Mouse (Mus musculus) megakaryocyte, embryonic 14.5 days (primary cell): ENCODE data around the gene Slc16a9. TPM values are rescaled to one million over a fixed set of nuclear protein-coding genes. Genes with fewer than 3 reads are reported as not detected.
A peak's percentile ranks its signal among the peaks of the same experiment; 100 is the strongest.
"Not testable (repeated sequence)": the region's sequence is repeated elsewhere in the genome, so short reads cannot be mapped to it uniquely, and the experiment has no call there.

Experiments
- H3K27me3 ChIP-seq: replicated peaks from 2 replicates; pipeline ENCODE3; 2012; ENCODE audit warnings: inconsistent platforms
- H3K36me3 ChIP-seq: replicated peaks from 2 replicates; pipeline ENCODE3; 2012; ENCODE audit warnings: low read length, inconsistent platforms, mixed read lengths
- H3K4me1 ChIP-seq: 2 replicates; pipeline ENCODE4 v1.6.1; 2012; ENCODE audit warnings: inconsistent platforms
- H3K4me3 ChIP-seq: replicated peaks from 2 replicates; pipeline ENCODE3; 2012; ENCODE audit warnings: moderate library complexity, mild to moderate bottlenecking, inconsistent platforms
- H3K9me3 ChIP-seq: 2 replicates; pipeline ENCODE4 v1.6.1; 2012; ENCODE audit warnings: inconsistent platforms
- FLI1 ChIP-seq: IDR thresholded peaks from 2 replicates; pipeline ENCODE4 v1.6.1; 2012; ENCODE audit warnings: low read length, inconsistent platforms, mixed read lengths
- GATA1 ChIP-seq: IDR thresholded peaks from 3 replicates; pipeline ENCODE4 v1.6.1; 2012; ENCODE audit warnings: mixed read lengths, low read length, inconsistent platforms, borderline replicate concordance
- polyA plus RNA-seq: library from polyadenylated mRNA; stranded (reverse); fragments of >175 nt; gene quantifications from 2 replicates; pipeline ENCODE4 v1.2.3, GENCODE M21; 2012; ENCODE audit warnings: low replicate concordance; ENCODE audit not compliant: insufficient read depth

The Slc16a9 gene
- polyA plus RNA-seq, 1 experiment, result not detected

DNA sequence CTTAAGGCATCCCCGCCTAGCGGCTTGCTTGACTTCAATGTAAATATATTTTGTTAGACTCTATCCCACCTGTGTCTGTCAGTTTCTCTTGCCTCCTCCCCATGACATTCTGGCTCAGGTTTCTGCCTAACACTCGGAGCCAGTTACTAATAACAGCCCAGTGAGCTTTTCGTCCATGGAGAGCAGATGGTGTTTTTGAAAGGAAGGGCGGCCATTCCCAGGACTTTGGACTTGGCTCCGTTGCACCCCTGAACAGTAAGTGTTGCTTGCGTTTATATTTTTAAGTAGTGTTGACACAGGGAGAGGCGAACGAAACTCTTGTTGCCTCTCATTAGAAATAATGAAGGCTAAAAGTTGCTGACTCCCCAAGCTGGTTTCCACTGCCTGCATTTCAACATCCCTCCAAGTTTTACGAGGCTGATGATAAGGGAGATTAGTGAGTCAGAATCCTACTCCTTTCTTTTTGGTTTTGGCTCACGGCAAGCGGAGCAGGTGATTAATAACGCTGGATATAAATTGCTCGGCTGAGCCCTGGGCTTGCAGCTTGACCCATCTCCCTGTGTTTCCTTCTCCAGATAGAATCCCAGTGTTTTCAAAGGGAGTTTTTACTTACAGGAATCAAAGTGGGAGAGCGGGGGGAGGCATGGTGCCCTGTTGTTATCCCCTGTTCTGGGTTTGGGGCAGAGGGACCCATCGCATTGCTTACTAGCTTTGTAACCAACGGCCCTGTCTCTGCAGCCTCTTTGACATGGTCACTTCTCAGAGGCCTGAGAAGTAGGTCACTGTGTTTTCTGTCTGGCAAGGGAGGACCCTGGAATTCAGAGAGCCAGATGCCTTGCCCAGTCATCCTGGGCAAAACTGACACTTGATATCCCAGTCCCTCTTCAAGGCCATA, 40.1 kb upstream of the Slc16a9 start, which contains the start of gene Mrln:
Gene Mrln (plus strand): TSS at position 160 of the 895 bp plus-strand sequence.
- Histone ChIP-seq H3K4me1 (peaks cover 48% of the 10 kb centered on the region), H3K9me3 (peaks cover 15% of the 10 kb centered on the region), H3K36me3 (peaks cover 6% of the 10 kb centered on the region), H3K27me3 (peaks cover 3% of the 10 kb centered on the region), H3K4me3 (no peak within 1 kb of the TSS)
- TF ChIP-seq GATA1, result no peak
- no peak for TF ChIP-seq FLI1

DNA sequence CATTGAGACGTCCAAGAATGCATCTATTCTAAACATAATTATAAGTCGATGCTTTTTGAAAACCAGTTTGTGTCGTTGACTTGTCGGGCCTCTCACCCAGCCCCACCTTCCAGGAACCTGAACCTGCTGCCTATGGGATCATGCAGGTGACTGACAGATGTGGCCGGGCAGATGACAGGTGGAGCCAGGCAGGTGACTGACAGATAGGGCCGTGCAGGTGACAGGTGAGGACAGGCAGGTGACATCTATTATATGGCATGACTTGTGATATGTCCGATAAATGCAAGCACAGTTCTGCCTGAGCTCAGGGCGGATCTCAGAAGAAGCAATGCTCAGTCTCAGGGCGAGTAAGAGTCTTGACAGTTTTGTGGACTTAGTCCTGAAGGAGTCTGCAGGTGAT, 33.6 kb upstream of the Slc16a9 start:
- TF ChIP-seq GATA1 (no peak), FLI1 (no peak)
- Histone ChIP-seq H3K9me3 (peaks cover 16% of the 10 kb centered on the region), H3K27me3 (peaks cover 3% of the 10 kb centered on the region), H3K4me1 (peaks cover 7% of the 10 kb centered on the region), H3K36me3 (no peaks in the 10 kb centered on the region), H3K4me3 (peak overlapping the region; percentile 28)

DNA sequence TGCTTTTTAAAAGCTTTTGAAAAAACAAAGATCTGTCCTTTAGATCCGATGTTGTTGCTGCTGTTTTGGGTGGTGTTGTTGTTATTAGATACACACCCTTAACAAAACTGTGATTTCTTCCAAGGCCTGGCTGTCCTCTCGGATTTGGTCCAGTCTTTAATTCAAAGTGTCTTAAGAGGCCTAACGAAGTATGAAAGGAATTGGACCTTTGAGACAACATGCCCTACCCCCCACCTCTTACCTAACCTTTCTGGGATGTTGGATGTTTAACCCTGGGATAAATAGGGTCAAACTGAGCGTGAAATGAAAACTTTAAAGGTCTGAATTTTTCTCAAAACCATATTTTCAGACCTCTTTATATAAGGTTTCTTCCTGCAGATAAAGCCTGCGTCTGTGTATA, 23.9 kb upstream of the Slc16a9 start:
- peaks cover 2% of the 10 kb centered on the region for H3K27me3 ChIP-seq
- H3K4me1 ChIP-seq, result no peaks in the 10 kb centered on the region
- H3K4me3 ChIP-seq, result no peak overlapping the region
- no peak for TF ChIP-seq FLI1
- TF ChIP-seq GATA1, result no peak
- peaks cover 3% of the 10 kb centered on the region for H3K9me3 ChIP-seq
- no peaks in the 10 kb centered on the region for H3K36me3 ChIP-seq

GRCm38 (mm10) chr10:70222231-70222630, 22.7 kb upstream of the Slc16a9 start:
- H3K27me3 ChIP-seq, H3K9me3 ChIP-seq, H3K4me3 ChIP-seq, H3K36me3 ChIP-seq, H3K4me1 ChIP-seq: not testable (repeated sequence)

GRCm38 (mm10) chr10:70224571-70224970, 20.3 kb upstream of the Slc16a9 start:
- Histone ChIP-seq H3K27me3 (peaks cover 2% of the 10 kb centered on the region), H3K36me3 (no peaks in the 10 kb centered on the region), H3K4me1 (no peaks in the 10 kb centered on the region), H3K4me3 (no peak overlapping the region), H3K9me3 (peaks cover 4% of the 10 kb centered on the region; the same call in 1 of the 2 replicates)
- TF ChIP-seq GATA1, result no peak
- no peak for TF ChIP-seq FLI1

DNA sequence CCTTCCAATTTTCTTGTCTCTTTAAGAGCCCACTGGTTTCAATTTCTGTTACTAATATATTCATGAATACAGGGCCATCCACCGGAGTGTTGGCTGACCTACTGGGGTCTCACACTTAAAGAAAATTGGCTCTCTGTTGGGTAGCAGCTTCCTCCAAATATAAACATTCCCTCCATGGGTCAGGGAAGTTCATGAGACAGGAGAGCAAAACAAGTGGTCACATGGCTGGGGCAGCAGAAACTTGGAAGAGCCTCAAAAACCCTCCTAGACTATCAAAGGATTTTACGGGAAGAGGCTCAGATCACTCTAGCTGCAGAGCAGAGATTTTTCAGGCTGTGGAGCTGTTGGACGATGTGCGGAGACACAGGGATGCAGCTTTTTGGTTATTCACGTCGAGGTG, 19.1 kb upstream of the Slc16a9 start:
- no peak overlapping the region for H3K4me3 ChIP-seq
- H3K36me3 ChIP-seq, result no peaks in the 10 kb centered on the region
- H3K9me3 ChIP-seq, result peaks cover 4% of the 10 kb centered on the region; the same call in 1 of the 2 replicates
- peaks cover 5% of the 10 kb centered on the region for H3K27me3 ChIP-seq
- no peaks in the 10 kb centered on the region for H3K4me1 ChIP-seq
- no peak for TF ChIP-seq GATA1

DNA sequence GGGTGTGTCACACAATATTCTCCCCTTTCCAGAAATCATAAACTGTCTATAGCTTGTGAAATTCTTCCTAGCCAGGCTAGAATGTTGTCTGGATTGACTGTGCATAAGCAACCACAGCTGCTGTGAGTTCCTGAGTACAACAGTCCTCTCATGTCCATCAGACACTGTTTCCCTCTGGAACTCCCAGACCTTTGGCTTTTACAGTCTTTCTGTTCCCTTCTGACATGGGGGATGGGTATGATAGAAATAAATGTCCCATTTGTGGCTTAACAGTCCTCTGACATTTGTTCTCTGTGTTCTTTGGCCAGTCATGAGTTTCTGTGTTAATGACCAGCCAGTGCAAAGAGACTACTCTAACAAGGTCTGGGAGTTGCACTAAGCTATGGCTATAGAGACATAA, 18.3 kb upstream of the Slc16a9 start:
- Histone ChIP-seq H3K4me3 (no peak overlapping the region), H3K4me1 (no peaks in the 10 kb centered on the region), H3K27me3 (peaks cover 7% of the 10 kb centered on the region), H3K36me3 (no peaks in the 10 kb centered on the region), H3K9me3 (peaks cover 4% of the 10 kb centered on the region; the same call in 1 of the 2 replicates)
- TF ChIP-seq FLI1, result no peak
- no peak for TF ChIP-seq GATA1

DNA sequence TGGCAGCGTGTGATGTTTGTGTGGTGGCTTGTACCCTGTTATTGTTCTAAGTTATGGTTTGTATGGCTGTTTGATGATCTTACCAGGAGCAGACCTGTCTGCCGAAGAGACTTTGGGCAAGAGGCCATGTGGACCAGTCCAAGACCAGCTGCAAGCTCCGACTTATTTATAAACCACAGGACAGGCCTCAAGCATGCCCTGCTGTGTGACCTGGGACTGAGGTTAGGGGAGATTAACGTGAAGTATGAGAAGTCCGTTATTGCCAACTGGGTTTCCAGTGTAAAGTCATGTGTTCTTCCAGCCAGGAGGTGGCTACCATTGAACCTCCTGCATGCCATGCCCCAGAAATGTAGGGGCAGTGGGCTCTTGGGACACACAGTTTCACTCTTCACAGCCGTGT, 14.5 kb upstream of the Slc16a9 start:
- TF ChIP-seq GATA1, result no peak

DNA sequence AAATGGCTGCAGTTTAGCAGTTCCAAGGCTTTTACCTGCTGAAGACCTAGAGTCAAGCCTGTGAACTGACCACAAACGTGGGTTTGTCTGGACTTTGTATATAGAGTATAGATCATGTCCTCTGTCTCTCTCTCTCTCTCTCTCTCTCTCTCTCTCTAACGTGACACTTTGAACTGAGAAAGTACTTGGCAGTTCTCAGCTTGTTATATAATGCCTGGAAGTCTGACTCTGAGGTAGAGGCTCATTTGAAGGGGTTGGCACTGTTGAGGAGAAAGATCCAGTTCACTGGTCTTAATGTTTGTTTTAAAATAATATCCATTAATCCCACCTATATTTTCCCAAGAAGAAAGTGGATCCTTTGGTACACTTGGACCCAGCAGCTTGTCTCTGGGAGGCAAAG, 7.0 kb upstream of the Slc16a9 start:
- TF ChIP-seq FLI1 (no peak), GATA1 (no peak)
- H3K9me3 ChIP-seq, result peaks cover 35% of the 10 kb centered on the region
- H3K4me3 ChIP-seq, result no peak overlapping the region
- no peaks in the 10 kb centered on the region for H3K4me1 ChIP-seq
- no peaks in the 10 kb centered on the region for H3K36me3 ChIP-seq
- peaks cover 6% of the 10 kb centered on the region for H3K27me3 ChIP-seq

More for the DNA sequence above, 14.5 kb upstream of the Slc16a9 start:
- Histone ChIP-seq H3K9me3 (peaks cover 19% of the 10 kb centered on the region), H3K27me3 (peaks cover 5% of the 10 kb centered on the region), H3K36me3 (no peaks in the 10 kb centered on the region), H3K4me3 (no peak overlapping the region), H3K4me1 (no peaks in the 10 kb centered on the region)

DNA sequence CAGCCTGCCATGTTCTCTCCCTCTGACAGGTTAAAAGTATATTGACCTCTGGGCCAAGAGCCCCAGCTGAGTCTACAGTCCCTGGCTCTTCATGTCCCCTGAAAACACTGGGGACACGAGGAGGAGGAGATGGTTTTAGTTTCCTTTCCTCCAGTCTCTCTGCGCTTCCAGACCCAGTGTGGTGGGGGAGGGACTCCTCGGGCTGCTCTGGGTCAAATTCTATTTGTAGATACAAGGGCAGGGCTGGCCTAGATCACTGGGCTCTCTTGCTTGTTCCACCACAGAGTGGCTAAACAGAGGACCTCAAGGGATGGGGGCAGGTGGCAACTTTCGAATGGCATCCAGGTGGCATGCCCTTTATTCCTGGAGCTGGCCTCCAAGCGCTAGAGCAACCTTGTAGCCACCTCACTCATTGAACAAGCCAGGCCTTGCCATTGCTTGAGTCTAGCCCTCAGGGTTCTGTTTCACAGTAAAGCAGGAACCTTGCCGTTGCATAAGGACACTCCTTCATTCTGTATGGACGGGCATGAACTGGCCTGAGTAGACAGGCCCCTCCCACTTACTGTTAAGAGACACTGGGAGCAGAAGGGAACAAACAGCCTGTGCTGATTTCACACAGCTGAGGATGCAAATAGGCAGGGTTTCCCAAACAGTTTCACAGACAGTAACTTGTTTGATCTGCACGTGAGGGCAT, 2.0 kb upstream of the Slc16a9 start:
- peaks cover 16% of the 10 kb centered on the region for H3K4me1 ChIP-seq
- no peaks in the 10 kb centered on the region for H3K36me3 ChIP-seq
- peaks cover 18% of the 10 kb centered on the region for H3K9me3 ChIP-seq
- peaks cover 46% of the 10 kb centered on the region for H3K27me3 ChIP-seq
- no peak for TF ChIP-seq FLI1
- no peak for TF ChIP-seq GATA1
- no peak overlapping the region for H3K4me3 ChIP-seq
